Mouse (Mus musculus): Measurements from ENCODE around the gene Klra1.
"Not testable (repeated sequence)": the region's sequence is repeated elsewhere in the genome, so short reads cannot be mapped to it uniquely, and the experiment has no call there.

Gene Klra1

GRCm38 (mm10) chr6:130386750-130387149 lies at the start of gene Klra1:
Gene Klra1, minus strand, starts transcription at chr6:130386874.
- no peak for DNase-seq (ENCODE audit: low spot score)

- no peak for DNase-seq (ENCODE audit: low spot score)
Measured at GRCm38 (mm10) chr6:130429511-130429910, 42.8 kb upstream of the Klra1 start.

- DNase-seq (ENCODE audit: low spot score), result no peak
Measured at GRCm38 (mm10) chr6:130419158-130419557, 32.5 kb upstream of the Klra1 start.

- no peak for DNase-seq (ENCODE audit: low spot score)
Measured at GRCm38 (mm10) chr6:130404882-130405281, 18.2 kb upstream of the Klra1 start.

- no peak for DNase-seq (ENCODE audit: low spot score)
Measured at GRCm38 (mm10) chr6:130385803-130386202, 871 bp downstream of the Klra1 start.

- no peak for DNase-seq (ENCODE audit: low spot score)
Measured at GRCm38 (mm10) chr6:130382375-130382774, 4.3 kb downstream of the Klra1 start.

GRCm38 (mm10) chr6:130345381-130345780 lies 41.3 kb downstream of the Klra1 start:
- DNase-seq (ENCODE audit: low spot score), result not testable (repeated sequence)

- DNase-seq (ENCODE audit: low spot score), result not testable (repeated sequence)
Measured at GRCm38 (mm10) chr6:130341973-130342372, 44.7 kb downstream of the Klra1 start.

- DNase-seq (ENCODE audit: low spot score), result no peak
Measured at GRCm38 (mm10) chr6:130337411-130337810, 49.3 kb downstream of the Klra1 start, which contains the start of gene Klra3. Gene Klra3, minus strand, starts transcription at chr6:130337574.
